Mouse (Mus musculus): ENCODE data around the gene Il31. TPM values are rescaled to one million over a fixed set of nuclear protein-coding genes. Genes with fewer than 3 reads are reported as not detected.

The Il31 gene
- polyA plus RNA-seq, 1 experiment from 2014 or later, result not detected

DNA sequence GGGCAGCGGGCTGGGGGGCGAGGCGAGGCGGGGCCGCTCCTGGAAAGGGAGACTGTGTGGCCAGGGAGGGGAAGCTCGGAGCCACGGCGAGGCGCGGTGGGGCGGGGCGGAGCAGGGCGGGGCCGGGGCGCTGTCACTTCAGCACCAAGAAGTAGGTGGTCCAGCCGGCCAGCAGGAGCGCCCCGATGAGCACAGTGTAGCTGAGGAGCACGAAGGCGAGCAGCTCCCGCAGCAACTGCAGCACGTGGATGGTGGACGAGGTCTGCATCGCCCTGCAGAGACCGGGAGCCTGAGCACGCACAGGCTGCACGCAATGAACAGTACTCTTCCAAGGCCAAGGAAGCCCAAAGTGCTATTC is 35.1 kb upstream of the Il31 start:
- H3K9ac ChIP-seq (ENCODE audit: low read length), result no peak overlapping the region
- DNase-seq (ENCODE audit: low spot score) (no peak), ATAC-seq (ENCODE audit: low FRiP score, low TSS enrichment) (peak; percentile 95)
- WGBS, result 3% methylated on average over 23 of the region's 27 CpGs
- 0 out of 2 replicates have a peak, but pooled peaks cover 3% of the 10 kb centered on the region for H3K36me3 ChIP-seq (ENCODE audit: control insufficient read depth, insufficient read depth, low read length)
- H3K4me3 ChIP-seq (ENCODE audit: low read depth, low read length), result peak overlapping the region; percentile 94
- no peaks in the 10 kb centered on the region for H3K9me3 ChIP-seq (ENCODE audit: control insufficient read depth, low read length)
- no peaks in the 10 kb centered on the region for H3K27me3 ChIP-seq (ENCODE audit: control insufficient read depth, insufficient read depth, low read length)
- no peak overlapping the region for H3K27ac ChIP-seq (replicated peaks)
- no peak for TF ChIP-seq EP300 (optimal IDR thresholded peaks at IDR 0.05)
- peak; percentile 43 for TF ChIP-seq CTCF (IDR thresholded peaks at IDR 0.05; ENCODE audit: low read depth)
- peak overlapping the region; percentile 99 for H3K4me2 ChIP-seq (replicated peaks; ENCODE audit: low read depth)
- H3K4me1 ChIP-seq (replicated peaks; ENCODE audit: control insufficient read depth, insufficient read depth), result 0 out of 2 replicates have a peak, but pooled peaks cover 5% of the 10 kb centered on the region

DNA sequence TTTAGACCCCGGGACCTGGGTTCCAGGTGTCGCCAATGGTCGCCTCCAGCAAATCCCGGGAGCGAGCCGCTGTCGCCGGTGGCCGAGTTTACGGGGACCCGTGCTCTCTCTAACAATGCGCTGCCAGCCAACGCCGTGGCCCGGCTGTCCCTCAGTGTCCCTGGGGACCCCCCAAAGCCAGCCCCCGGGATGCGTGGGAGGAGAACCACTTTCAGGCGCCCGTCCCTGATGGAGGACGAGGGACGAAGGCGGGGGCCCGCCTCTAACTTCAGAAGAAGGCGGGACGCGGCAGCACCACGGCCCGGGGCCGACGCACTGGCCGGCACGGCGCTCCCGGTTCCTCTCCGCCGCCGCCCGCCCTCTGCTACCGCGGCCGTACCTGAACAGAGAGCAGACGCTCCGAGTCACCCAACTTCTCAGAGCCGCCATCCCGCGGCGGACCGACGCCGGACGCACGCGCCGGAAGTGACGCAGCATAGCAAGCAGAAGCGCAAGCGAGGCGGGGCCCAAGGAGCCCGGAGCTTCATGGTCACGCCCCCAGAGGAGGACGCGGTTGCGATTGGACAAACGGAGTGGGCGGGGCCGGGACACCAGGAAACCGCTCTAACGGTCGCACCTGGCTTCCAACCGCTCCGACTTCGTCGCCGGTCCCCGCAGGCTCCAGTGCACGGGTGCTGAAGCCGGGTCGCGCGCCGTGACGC is 34.6 kb upstream of the Il31 start, which contains the start of gene Diablo:
Diablo (minus strand) TSS at position 485 of the 701 bp plus-strand sequence.
- 0 out of 2 replicates have a peak, but pooled peaks cover 5% of the 10 kb centered on the region for H3K4me1 ChIP-seq (replicated peaks; ENCODE audit: control insufficient read depth, insufficient read depth)
- no peaks in the 10 kb centered on the region for H3K27me3 ChIP-seq (ENCODE audit: control insufficient read depth, insufficient read depth, low read length)
- TF ChIP-seq EP300 (optimal IDR thresholded peaks at IDR 0.05), result no peak
- TF ChIP-seq CTCF (IDR thresholded peaks at IDR 0.05; ENCODE audit: low read depth), result peak; percentile 34; the same call in 1 of the 2 replicates
- H3K4me3 ChIP-seq (ENCODE audit: low read depth, low read length), result peak within 1 kb of the TSS; percentile 94
- H3K27ac ChIP-seq (replicated peaks), result peak within 1 kb of the TSS; percentile 58
- H3K36me3 ChIP-seq (ENCODE audit: control insufficient read depth, insufficient read depth, low read length), result 0 out of 2 replicates have a peak, but pooled peaks cover under 1% of the 10 kb centered on the region
- WGBS, result under 1% methylated on average over 76 of the region's 82 CpGs
- no peaks in the 10 kb centered on the region for H3K9me3 ChIP-seq (ENCODE audit: control insufficient read depth, low read length)
- H3K9ac ChIP-seq (ENCODE audit: low read length), result peak within 1 kb of the TSS; percentile 80
- DNase-seq (ENCODE audit: low spot score) (peak; percentile 99), ATAC-seq (ENCODE audit: low FRiP score, low TSS enrichment) (peak; percentile 98)
- peak within 1 kb of the TSS; percentile 99 for H3K4me2 ChIP-seq (replicated peaks; ENCODE audit: low read depth)

DNA sequence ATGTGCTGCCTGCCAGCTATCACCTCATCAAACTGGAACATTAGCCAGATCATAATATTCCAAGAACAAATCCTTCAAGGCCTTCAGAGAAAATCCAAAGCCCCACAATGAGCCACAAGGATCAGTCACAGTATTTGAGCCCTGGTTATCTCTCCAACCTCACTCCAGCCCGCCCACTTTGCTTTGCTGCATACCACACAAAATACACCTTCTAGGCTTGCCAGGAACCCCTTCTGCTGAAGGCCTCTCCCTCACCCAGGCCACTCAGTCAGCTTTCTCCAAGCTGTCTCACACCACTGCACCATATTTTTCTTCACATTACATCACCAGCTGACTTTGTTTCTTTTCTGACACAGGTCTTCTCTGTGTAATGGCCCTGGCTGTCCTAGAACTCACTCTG is 32.9 kb upstream of the Il31 start:
- WGBS, result 95% methylated on average over 1 of the region's 1 CpGs

DNA sequence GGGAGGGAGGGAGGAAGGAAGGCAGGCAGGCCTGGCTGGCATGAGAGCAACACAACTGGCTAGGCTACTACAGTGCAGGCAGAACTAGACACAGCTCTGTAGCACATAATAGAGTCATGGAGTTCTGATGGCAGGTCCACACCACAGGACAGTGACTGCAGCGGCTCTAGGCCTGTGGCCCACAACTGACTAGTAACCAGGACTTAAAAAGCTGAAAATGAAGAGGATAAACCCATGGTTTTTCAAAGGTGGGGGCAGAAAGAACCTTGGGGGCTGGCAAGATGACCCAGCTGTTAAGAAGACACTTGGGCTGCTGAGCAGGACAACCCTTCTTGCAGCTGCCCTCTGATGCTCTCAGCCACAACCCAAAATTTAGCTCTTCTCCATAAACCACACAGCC is 32.3 kb upstream of the Il31 start:
- no peak overlapping the region for H3K4me3 ChIP-seq (ENCODE audit: low read depth, low read length)
- WGBS, result 92% methylated on average over 1 of the region's 1 CpGs
- no peak for TF ChIP-seq EP300 (optimal IDR thresholded peaks at IDR 0.05)
- TF ChIP-seq CTCF (IDR thresholded peaks at IDR 0.05; ENCODE audit: low read depth), result no peak
- H3K36me3 ChIP-seq (ENCODE audit: control insufficient read depth, insufficient read depth, low read length), result peaks cover 6% of the 10 kb centered on the region; the same call in 1 of the 2 replicates
- no peak overlapping the region for H3K27ac ChIP-seq (replicated peaks)
- H3K4me1 ChIP-seq (replicated peaks; ENCODE audit: control insufficient read depth, insufficient read depth), result 0 out of 2 replicates have a peak, but pooled peaks cover 5% of the 10 kb centered on the region
- H3K9me3 ChIP-seq (ENCODE audit: control insufficient read depth, low read length), result no peaks in the 10 kb centered on the region
- ATAC-seq (ENCODE audit: low FRiP score, low TSS enrichment), result no peak
- no peaks in the 10 kb centered on the region for H3K27me3 ChIP-seq (ENCODE audit: control insufficient read depth, insufficient read depth, low read length)
- DNase-seq (ENCODE audit: low spot score), result no peak
- H3K4me2 ChIP-seq (replicated peaks; ENCODE audit: low read depth), result no peak overlapping the region
- H3K9ac ChIP-seq (ENCODE audit: low read length), result no peak overlapping the region

More for the DNA sequence above, 32.9 kb upstream of the Il31 start:
- peaks cover 6% of the 10 kb centered on the region; the same call in 1 of the 2 replicates for H3K36me3 ChIP-seq (ENCODE audit: control insufficient read depth, insufficient read depth, low read length)
- ATAC-seq (ENCODE audit: low FRiP score, low TSS enrichment) (no peak), DNase-seq (ENCODE audit: low spot score) (no peak)
- TF ChIP-seq EP300 (optimal IDR thresholded peaks at IDR 0.05), result no peak
- no peak for TF ChIP-seq CTCF (IDR thresholded peaks at IDR 0.05; ENCODE audit: low read depth)
- no peak overlapping the region for H3K27ac ChIP-seq (replicated peaks)
- no peaks in the 10 kb centered on the region for H3K27me3 ChIP-seq (ENCODE audit: control insufficient read depth, insufficient read depth, low read length)
- H3K9ac ChIP-seq (ENCODE audit: low read length), result no peak overlapping the region
- no peak overlapping the region for H3K4me3 ChIP-seq (ENCODE audit: low read depth, low read length)
- no peaks in the 10 kb centered on the region for H3K9me3 ChIP-seq (ENCODE audit: control insufficient read depth, low read length)
- H3K4me1 ChIP-seq (replicated peaks; ENCODE audit: control insufficient read depth, insufficient read depth), result 0 out of 2 replicates have a peak, but pooled peaks cover 5% of the 10 kb centered on the region
- no peak overlapping the region for H3K4me2 ChIP-seq (replicated peaks; ENCODE audit: low read depth)

DNA sequence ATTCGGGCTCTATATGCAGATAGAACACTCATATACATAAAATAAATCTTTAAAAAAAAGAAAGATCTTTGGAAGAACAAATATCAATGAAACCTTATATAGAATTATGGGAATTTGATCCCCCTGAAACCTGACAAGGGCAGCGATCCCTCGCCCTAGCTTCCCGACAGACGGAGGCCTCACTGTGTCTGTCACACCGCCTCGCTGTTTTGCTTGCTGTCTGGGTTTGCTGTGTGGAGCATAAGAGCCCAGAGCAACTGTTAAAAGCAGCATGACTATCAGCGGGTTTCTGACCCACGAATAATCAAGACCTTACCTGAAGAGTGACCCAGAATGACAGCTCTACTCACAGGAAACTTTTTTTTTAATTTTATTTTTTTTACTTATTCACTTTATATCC is 31.4 kb upstream of the Il31 start:
- WGBS, result 86% methylated on average over 9 of the region's 9 CpGs
- ATAC-seq (ENCODE audit: low FRiP score, low TSS enrichment) (no peak), DNase-seq (ENCODE audit: low spot score) (no peak)
- Histone ChIP-seq H3K9ac (ENCODE audit: low read length) (no peak overlapping the region), H3K4me2 (replicated peaks; ENCODE audit: low read depth) (no peak overlapping the region), H3K9me3 (ENCODE audit: control insufficient read depth, low read length) (no peaks in the 10 kb centered on the region), H3K4me3 (ENCODE audit: low read depth, low read length) (no peak overlapping the region), H3K27ac (replicated peaks) (no peak overlapping the region), H3K4me1 (replicated peaks; ENCODE audit: control insufficient read depth, insufficient read depth) (0 out of 2 replicates have a peak, but pooled peaks cover 5% of the 10 kb centered on the region), H3K27me3 (ENCODE audit: control insufficient read depth, insufficient read depth, low read length) (no peaks in the 10 kb centered on the region), H3K36me3 (ENCODE audit: control insufficient read depth, insufficient read depth, low read length) (peaks cover 7% of the 10 kb centered on the region; the same call in 1 of the 2 replicates)
- TF ChIP-seq CTCF (IDR thresholded peaks at IDR 0.05; ENCODE audit: low read depth) (no peak), EP300 (optimal IDR thresholded peaks at IDR 0.05) (no peak)

DNA sequence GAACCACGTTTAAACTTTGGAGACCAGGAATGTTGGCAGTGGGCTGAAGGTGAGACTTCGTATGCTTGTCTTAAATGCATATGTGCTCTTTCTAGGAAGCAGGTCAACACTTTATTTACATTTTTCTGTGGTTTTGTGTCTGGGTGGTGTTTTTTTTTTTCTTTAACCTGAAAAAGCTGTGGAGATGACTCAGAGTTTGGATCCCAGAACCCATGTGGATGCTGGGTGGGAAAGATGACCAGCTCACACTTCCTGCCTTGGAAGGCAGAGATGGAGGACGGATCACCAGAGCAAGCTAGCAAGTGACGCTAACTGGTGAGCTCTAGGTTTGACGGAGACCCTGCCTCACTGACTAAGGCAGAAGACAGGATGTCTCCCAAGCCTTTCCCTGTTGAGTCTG is 25.6 kb upstream of the Il31 start:
- no peak overlapping the region for H3K27ac ChIP-seq (replicated peaks)
- H3K27me3 ChIP-seq (ENCODE audit: control insufficient read depth, insufficient read depth, low read length), result no peaks in the 10 kb centered on the region
- DNase-seq (ENCODE audit: low spot score), result no peak
- no peaks in the 10 kb centered on the region for H3K9me3 ChIP-seq (ENCODE audit: control insufficient read depth, low read length)
- WGBS, result 85% methylated on average over 5 of the region's 5 CpGs
- peaks cover 11% of the 10 kb centered on the region; the same call in 1 of the 2 replicates for H3K36me3 ChIP-seq (ENCODE audit: control insufficient read depth, insufficient read depth, low read length)
- H3K4me2 ChIP-seq (replicated peaks; ENCODE audit: low read depth), result no peak overlapping the region
- ATAC-seq (ENCODE audit: low FRiP score, low TSS enrichment), result no peak
- H3K4me3 ChIP-seq (ENCODE audit: low read depth, low read length), result no peak overlapping the region
- no peak overlapping the region for H3K9ac ChIP-seq (ENCODE audit: low read length)
- TF ChIP-seq CTCF (IDR thresholded peaks at IDR 0.05; ENCODE audit: low read depth) (no peak), EP300 (optimal IDR thresholded peaks at IDR 0.05) (no peak)
- no peaks in the 10 kb centered on the region for H3K4me1 ChIP-seq (replicated peaks; ENCODE audit: control insufficient read depth, insufficient read depth)
